Mouse (Mus musculus): ENCODE measurements around the gene Oosp1.

Oosp1 gene

DNA sequence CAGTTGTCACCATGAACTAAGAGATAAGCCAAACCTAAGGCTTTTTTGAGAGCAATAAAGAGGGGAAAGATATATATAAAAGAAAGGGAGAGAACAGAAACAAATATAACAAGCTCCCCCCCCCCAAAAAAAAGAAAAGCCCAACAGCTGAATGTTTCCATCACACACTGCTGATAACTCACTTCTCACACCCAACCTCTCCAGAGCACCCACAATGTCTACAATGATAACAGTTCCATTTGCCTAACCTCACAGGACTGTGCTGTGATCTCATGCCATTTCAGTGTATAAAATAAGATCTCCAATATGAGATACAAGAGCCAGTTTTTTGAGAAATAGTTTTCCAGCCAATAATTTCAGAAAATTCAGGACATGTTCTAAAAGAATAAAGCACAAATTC is 73.0 kb downstream of the Oosp1 start:
- DNase-seq (ENCODE audit: low spot score) = no peak

Data from embryo, embryonic 10 days (tissue).